Mouse (Mus musculus) neural tube, embryonic 14.5 days (tissue): ENCODE data around the gene Btbd1. TPM values are rescaled to one million over a fixed set of nuclear protein-coding genes. Genes with fewer than 3 reads are reported as not detected.

Experiments
- ATAC-seq: fragments of 200-750 bp; cut with Nextera tagmentation; 2 replicates; pipeline ENCODE4 v1.8.0; 2017; ENCODE audit warnings: low read depth, mild to moderate bottlenecking, moderate TSS enrichment, moderate library complexity
- H3K27ac ChIP-seq: fragments of 300-500 bp; sonication (generic); 2 replicates; pipeline ENCODE4 v1.5.1; 2014; ENCODE audit warnings: low read depth, mild to moderate bottlenecking, control low read depth, low read length, moderate library complexity, mixed read lengths
- H3K27me3 ChIP-seq: fragments of 300-500 bp; sonication (generic); 2 replicates; pipeline ENCODE4 v1.6.1; 2014; ENCODE audit warnings: low read length; ENCODE audit not compliant: control insufficient read depth, insufficient read depth
- H3K36me3 ChIP-seq: fragments of 300-500 bp; sonication (generic); 2 replicates; pipeline ENCODE4 v1.6.1; 2014; ENCODE audit warnings: low read length, mixed read lengths; ENCODE audit not compliant: control insufficient read depth, insufficient read depth
- H3K4me1 ChIP-seq: fragments of 300-500 bp; sonication (generic); 2 replicates; pipeline ENCODE4 v1.6.1; 2014; ENCODE audit warnings: low read length; ENCODE audit not compliant: control insufficient read depth, insufficient read depth
- H3K4me2 ChIP-seq: fragments of 300-500 bp; sonication (generic); 2 replicates; pipeline ENCODE4 v1.6.1; 2014; ENCODE audit warnings: mild to moderate bottlenecking, low read depth, low read length, control low read depth
- H3K4me3 ChIP-seq: fragments of 300-500 bp; sonication (generic); 2 replicates; pipeline ENCODE4 v1.5.1; 2014; ENCODE audit warnings: low read depth, low read length, control low read depth, mixed read lengths
- H3K9ac ChIP-seq: fragments of 300-500 bp; sonication (generic); replicated peaks from 2 replicates; pipeline ENCODE4 v1.6.1; 2014; ENCODE audit warnings: low read depth, mild to moderate bottlenecking, control low read depth, low read length, mixed read lengths
- H3K9me3 ChIP-seq: fragments of 300-500 bp; sonication (generic); 2 replicates; pipeline ENCODE4 v1.6.1; 2016; ENCODE audit warnings: low read length; ENCODE audit not compliant: control insufficient read depth
- WGBS: fragments of 180-500 bp; shearing (Covaris S2); extraction: QIAGEN DNeasy Blood & Tissue Kit; methylation state at CpG from one replicate; pipeline ENCODE4 v1.1.7; 2014; 5-methylcytosine and 5-hydroxymethylcytosine counted together
- polyA plus RNA-seq: library from polyadenylated mRNA; unstranded; fragments of >200 nt; fragmentation: Nextera tagmentation; extraction: Ambion mirVana; gene quantifications from 2 replicates; pipeline ENCODE4 v1.2.1, GENCODE M21; 2014

The Btbd1 gene
- polyA plus RNA-seq, 1 experiment from 2014 or later = 137 TPM

DNA sequence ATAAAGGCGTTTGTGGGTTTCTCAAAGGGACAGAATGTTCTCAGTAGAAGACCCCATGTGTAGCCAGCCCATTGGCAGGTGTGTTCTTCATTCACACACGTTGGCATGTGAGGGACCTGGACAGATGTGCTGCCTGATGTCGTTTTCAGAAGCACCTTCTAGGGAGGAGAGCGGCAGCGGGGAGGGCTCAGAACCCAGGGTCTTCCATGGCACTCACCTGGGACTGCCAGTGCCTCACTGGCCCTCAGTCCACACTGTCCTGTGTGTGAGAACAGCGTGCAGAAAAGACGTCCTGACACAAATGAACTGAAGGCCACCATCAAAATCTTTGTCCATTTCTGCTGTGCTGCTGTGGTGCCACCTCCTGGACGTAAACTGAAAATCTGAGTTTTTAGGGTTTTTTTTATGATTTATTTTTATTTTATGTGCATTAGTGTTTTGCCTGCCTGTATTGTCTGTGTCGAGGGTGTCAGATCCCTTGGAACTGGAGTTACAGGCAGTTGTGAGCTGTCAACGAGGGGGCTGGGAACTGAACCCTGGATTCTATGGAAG lies 51.5 kb downstream of the Btbd1 start:
- Histone ChIP-seq H3K27me3 (no peaks in the 10 kb centered on the region), H3K9ac (no peak overlapping the region), H3K36me3 (peaks cover 19% of the 10 kb centered on the region), H3K4me2 (no peak overlapping the region), H3K4me1 (no peaks in the 10 kb centered on the region), H3K27ac (no peak overlapping the region), H3K4me3 (no peak overlapping the region), H3K9me3 (no peaks in the 10 kb centered on the region)
- WGBS = 71% methylated on average over 10 of the region's 10 CpGs
- ATAC-seq = peak; percentile 41; the same call in 1 of the 2 replicates

DNA sequence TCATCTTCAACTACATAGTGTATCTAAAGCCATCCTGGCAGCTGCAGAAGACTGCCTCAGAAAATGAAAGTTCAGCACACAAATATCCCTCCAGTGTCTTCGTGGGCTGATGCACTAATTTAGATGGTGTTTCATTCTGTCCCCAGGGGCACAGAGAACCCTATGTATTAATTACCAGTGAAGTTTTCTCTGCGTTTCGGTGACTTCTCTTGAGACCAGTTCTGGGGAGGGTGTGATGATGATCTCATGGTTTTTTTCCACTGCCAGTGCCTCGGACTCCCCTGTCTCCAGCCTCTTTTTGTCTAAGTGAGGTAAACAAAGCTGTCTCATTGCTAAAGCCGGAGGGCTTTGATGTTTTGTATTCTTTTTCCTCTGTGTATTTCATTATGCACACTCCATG lies 53.9 kb downstream of the Btbd1 start:
- Histone ChIP-seq H3K4me1 (no peaks in the 10 kb centered on the region), H3K9me3 (no peaks in the 10 kb centered on the region), H3K4me3 (no peak overlapping the region), H3K4me2 (no peak overlapping the region), H3K27ac (no peak overlapping the region), H3K36me3 (peaks cover 5% of the 10 kb centered on the region; the same call in 1 of the 2 replicates), H3K9ac (no peak overlapping the region), H3K27me3 (no peaks in the 10 kb centered on the region)
- 61% methylated on average over 5 of the region's 5 CpGs for WGBS
- ATAC-seq = no peak

DNA sequence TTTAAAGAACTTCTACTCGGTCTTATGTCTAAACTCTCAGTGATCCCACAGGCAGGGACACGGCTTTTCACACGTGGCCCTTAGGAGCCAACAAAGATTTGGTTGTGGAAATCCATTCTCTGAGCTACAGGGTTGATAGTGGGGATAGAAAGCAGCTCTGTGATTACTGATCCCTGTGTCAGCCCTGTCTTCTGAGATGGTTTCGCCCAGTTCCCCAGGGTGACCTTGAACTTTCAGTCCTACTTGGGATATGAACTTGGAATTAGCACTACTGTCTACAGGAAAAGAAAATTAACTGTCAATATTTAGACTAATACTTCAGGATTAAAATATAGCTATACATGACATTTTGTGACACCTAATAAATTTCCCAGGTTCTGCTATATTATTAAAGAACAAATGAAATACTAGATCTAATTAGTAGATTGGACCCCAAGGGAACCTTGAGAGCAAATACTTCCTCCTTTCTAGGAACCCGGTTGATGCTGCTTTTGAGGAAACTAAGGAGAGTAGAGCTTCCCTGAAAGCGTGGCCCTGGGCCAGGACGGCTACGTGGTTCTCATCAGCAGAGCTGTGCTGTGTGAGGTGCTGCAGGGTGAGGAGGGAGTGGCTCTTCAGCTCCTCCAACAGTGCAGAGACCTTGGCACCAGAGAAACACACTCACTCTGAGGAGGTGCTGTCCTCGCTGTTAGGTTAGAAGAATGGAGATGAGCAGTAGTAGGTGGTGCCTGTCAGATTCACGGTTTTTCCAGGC lies 56.3 kb downstream of the Btbd1 start:
- H3K4me2 ChIP-seq = no peak overlapping the region

DNA sequence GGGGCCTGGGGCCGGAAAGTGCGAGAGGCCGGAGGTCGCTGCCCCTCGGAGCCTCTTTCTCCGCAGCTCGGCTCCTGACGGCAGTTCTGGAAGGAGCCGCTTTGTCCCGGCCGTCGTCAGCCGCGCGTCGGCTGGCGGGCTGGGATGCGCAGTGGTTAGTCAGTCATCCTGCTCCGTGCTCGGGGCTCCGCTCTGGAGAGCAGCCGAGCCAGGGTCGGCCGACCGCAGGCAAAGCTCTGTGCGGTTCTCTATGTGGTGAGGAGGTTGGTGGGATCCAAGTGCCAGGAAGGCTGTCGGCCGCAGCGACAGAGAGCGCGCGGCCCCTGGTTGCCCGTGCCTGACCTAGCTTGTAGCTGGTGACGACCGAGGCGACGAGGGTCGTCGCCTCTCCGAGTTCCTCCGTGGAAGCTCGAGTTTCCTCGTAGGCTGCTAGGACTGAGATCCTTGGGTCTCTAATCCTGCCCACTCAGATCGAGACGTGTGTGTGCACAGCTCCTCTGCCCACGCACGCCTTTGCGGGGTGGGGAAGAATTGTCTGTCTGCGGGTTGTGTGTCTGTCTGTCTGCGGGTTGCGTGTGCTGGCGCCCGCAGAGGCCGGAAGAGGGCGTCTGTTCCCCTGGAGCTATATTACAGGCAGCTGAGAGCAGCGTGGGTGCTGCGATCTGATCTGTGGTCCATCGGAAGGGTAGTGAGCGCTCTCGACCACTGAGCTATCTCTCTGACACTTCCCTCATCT lies 66.0 kb downstream of the Btbd1 start:
- Histone ChIP-seq H3K9ac (peak overlapping the region; percentile 87), H3K4me2 (peak overlapping the region; percentile 93), H3K4me1 (peaks cover 10% of the 10 kb centered on the region; the same call in 1 of the 2 replicates), H3K4me3 (peak overlapping the region; percentile 95), H3K27ac (peak overlapping the region; percentile 82), H3K9me3 (no peaks in the 10 kb centered on the region), H3K27me3 (no peaks in the 10 kb centered on the region), H3K36me3 (no peaks in the 10 kb centered on the region)
- WGBS = 3% methylated on average over 60 of the region's 60 CpGs
- ATAC-seq = peak; percentile 67

More for the DNA sequence above, 56.3 kb downstream of the Btbd1 start:
- H3K9ac ChIP-seq = no peak overlapping the region
- WGBS = 80% methylated on average over 10 of the region's 10 CpGs
- H3K36me3 ChIP-seq = no peaks in the 10 kb centered on the region
- H3K27ac ChIP-seq = no peak overlapping the region
- no peak for ATAC-seq
- H3K4me3 ChIP-seq = no peak overlapping the region
- no peaks in the 10 kb centered on the region for H3K27me3 ChIP-seq
- no peaks in the 10 kb centered on the region for H3K4me1 ChIP-seq
- no peaks in the 10 kb centered on the region for H3K9me3 ChIP-seq

DNA sequence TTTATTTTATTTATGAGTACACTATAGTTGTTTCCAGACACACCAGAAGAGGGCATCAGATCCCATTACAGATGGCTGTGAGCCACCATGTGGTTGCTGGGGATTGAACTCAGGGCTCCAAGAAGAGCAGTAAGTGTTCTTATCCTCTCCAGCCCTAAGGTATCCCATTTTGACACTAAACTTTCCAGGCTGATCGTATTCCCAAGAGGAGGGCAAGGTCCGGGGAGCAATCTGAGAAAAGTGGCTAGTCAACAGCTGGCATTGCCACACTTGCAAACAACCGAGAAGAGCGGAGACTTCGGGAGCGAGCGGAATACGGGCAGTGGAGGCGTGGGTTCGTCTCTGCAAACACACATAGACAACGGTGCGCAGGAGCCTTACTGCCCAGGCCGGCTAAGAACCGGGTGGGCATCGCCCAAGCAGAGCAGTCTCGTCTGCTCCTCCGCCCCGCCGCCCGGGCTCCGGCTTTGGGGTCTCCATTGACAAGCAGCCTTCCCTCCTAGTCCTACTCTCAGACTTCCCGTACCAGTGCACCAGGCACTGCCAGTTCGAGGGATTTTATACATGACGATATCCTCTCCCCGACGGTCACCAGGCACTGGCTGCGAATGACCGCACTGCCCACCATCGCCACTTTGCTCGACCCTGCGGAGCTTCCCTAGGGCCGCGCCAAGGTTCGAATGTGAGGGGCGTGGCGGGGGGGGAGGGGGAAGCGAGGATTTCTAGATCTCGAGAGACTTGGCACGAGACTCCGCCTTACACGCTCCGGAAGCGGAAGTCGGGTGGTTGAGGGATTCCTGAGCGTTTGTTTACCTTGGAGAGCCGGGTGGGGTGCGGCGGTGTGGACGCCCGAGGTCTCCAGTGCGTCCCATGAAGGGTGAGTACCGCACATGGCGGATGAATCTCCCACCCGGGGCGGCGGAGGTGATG lies 66.8 kb downstream of the Btbd1 start, which contains the start of gene Ramac:
Ramac (plus strand) TSS at position 746 of the 930 bp plus-strand sequence.
- peak; percentile 96 for ATAC-seq
- H3K9me3 ChIP-seq = no peaks in the 10 kb centered on the region
- peak within 1 kb of the TSS; percentile 87 for H3K9ac ChIP-seq
- no peaks in the 10 kb centered on the region for H3K27me3 ChIP-seq
- H3K4me2 ChIP-seq = peak within 1 kb of the TSS; percentile 93
- H3K4me3 ChIP-seq = peak within 1 kb of the TSS; percentile 95
- peak within 1 kb of the TSS; percentile 82 for H3K27ac ChIP-seq
- peaks cover 10% of the 10 kb centered on the region; the same call in 1 of the 2 replicates for H3K4me1 ChIP-seq
- WGBS = 0% methylated on average over 55 of the region's 56 CpGs
- H3K36me3 ChIP-seq = no peaks in the 10 kb centered on the region

DNA sequence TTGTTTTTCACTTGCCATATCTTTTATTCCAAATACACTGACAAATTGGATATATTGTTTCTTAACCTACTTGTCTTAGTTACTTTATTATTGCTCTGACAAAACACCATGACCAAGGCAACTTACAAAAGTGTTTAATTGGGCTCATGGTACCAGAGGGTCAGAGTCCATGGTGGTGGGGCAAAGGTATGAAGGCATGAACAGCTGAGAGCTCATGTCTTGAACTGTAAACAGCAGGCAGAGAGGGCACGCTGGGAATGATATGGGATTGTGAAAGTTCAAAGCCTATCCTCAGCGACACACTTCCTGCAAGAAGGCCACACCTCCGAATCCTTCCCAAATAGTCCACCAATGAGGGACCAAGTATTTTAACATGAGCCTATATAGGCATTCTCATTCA lies 81.3 kb downstream of the Btbd1 start:
- Histone ChIP-seq H3K4me2 (no peak overlapping the region), H3K9ac (no peak overlapping the region), H3K9me3 (no peaks in the 10 kb centered on the region), H3K27me3 (no peaks in the 10 kb centered on the region), H3K4me3 (no peak overlapping the region), H3K4me1 (no peaks in the 10 kb centered on the region), H3K36me3 (no peaks in the 10 kb centered on the region), H3K27ac (no peak overlapping the region)
- ATAC-seq = no peak
- 83% methylated on average over 3 of the region's 3 CpGs for WGBS

DNA sequence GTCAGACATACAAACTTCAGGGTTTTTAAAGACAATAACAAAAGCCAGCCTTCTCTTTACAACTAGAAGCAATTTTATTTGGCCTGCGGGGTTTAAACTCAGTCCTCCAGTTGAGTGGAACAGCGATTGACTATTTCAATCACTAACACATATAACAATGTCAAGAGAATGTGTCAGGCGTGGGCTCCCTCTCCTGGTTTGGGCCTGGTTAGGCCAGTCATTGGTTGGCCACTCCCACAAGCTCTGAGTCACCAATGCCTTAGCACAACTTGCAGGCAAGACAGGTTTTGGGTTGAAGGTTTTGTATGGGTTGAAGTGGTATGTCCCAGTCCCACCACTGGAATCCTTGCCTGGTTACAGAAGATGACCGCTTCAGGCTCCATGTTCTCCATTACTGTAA lies 85.1 kb downstream of the Btbd1 start:
- Histone ChIP-seq H3K9me3 (no peaks in the 10 kb centered on the region), H3K4me1 (no peaks in the 10 kb centered on the region), H3K4me2 (no peak overlapping the region), H3K9ac (no peak overlapping the region), H3K27me3 (no peaks in the 10 kb centered on the region), H3K27ac (no peak overlapping the region), H3K4me3 (no peak overlapping the region), H3K36me3 (no peaks in the 10 kb centered on the region)
- no peak for ATAC-seq
- WGBS = 66% methylated on average over 4 of the region's 4 CpGs
